9 mouse cellular contexts compared by ENCODE assay signal in genomic region chr3:95816681-95817080, GRCm38 (mm10). TPM values are rescaled to one million over a fixed set of nuclear protein-coding genes. Genes with fewer than 3 reads are reported as not detected.
DNase-seq lines count a peak whose midpoint lies in the region; ATAC-seq lines count a peak whose summit lies in the region.
"Had no signal": no experiment of that assay in that cellular context is flagged by ENCODE, and none has a peak within 500 bp of the region (broad histone marks: within the 10 kb centered on the region; RNA-seq: fewer than 3 reads in every experiment).

No protein-coding gene starts in this region.

- no peak for ATAC-seq in heart, embryonic 14.5 days (ENCODE audit: insufficient number of reproducible peaks, insufficient read depth, low FRiP score, low read depth)
- no peak for ATAC-seq in hindbrain, embryonic 12.5 days (ENCODE audit: low FRiP score)
- no peak for ATAC-seq in midbrain, embryonic 11.5 days (ENCODE audit: low FRiP score)

- H3K27me3 ChIP-seq in heart, embryonic 14.5 days (ENCODE audit: control insufficient read depth, insufficient read depth, low read length) = no peaks in the 10 kb centered on the region
- no peaks in the 10 kb centered on the region for H3K27me3 ChIP-seq in hindbrain, embryonic 12.5 days
- no peaks in the 10 kb centered on the region for H3K27me3 ChIP-seq in midbrain, embryonic 11.5 days (ENCODE audit: control insufficient read depth, insufficient read depth, low read length)

- no peaks in the 10 kb centered on the region for H3K9me3 ChIP-seq in heart, embryonic 14.5 days (ENCODE audit: control insufficient read depth, low read length)
- H3K9me3 ChIP-seq in hindbrain, embryonic 12.5 days (replicated peaks) = no peaks in the 10 kb centered on the region
- H3K9me3 ChIP-seq in midbrain, embryonic 11.5 days (ENCODE audit: control insufficient read depth, low read length) = no peaks in the 10 kb centered on the region
- H3K9me3 ChIP-seq: G1E had no signal

- no peak for DNase-seq in heart, postnatal 36 days
- peak; percentile 74 for DNase-seq in MEL-GATA-1-ER (ENCODE audit: extremely low read depth, low read depth)
- DNase-seq in midbrain, embryonic 11.5 days (ENCODE audit: low spot score, missing footprints) = no peak
- DNase-seq in thymus, postnatal 10 days (ENCODE audit: low spot score in 2 of 2) = no peak
- DNase-seq in adrenal gland, postnatal 4 days (ENCODE audit: low spot score in 2 of 2) = no peak
- DNase-seq in testis, postnatal 10 days (ENCODE audit: low spot score) = no peak

- intact Hi-C loops in heart, postnatal 36 days (cut with DNase I) = no loop called here

- no peaks in the 10 kb centered on the region for H3K36me3 ChIP-seq in heart, embryonic 14.5 days (ENCODE audit: control insufficient read depth, insufficient read depth, low read length)
- no peaks in the 10 kb centered on the region for H3K36me3 ChIP-seq in hindbrain, embryonic 12.5 days
- H3K36me3 ChIP-seq in midbrain, embryonic 11.5 days (ENCODE audit: control insufficient read depth, insufficient read depth, low read length) = no peaks in the 10 kb centered on the region

- peak overlapping the region in 1 of 2 experiments; percentile 8; a peak in 1 of 4 replicates for H3K4me3 ChIP-seq in heart, embryonic 14.5 days (ENCODE audit: control insufficient read depth in 1 of 2, insufficient read depth in 1 of 2, low read depth in 1 of 2, low read length in 2 of 2)
- 0 out of 2 replicates have a peak overlapping the region, but pooled peaks have one; percentile 9 for H3K4me3 ChIP-seq in hindbrain, embryonic 12.5 days
- H3K4me3 ChIP-seq in midbrain, embryonic 11.5 days (ENCODE audit: low read depth, low read length) = no peak overlapping the region

- peak overlapping the region; percentile 59 for H3K4me2 ChIP-seq in heart, embryonic 14.5 days (ENCODE audit: low read length)
- H3K4me2 ChIP-seq in hindbrain, embryonic 12.5 days (replicated peaks) = peak overlapping the region; percentile 71
- H3K4me2 ChIP-seq in midbrain, embryonic 11.5 days = peak overlapping the region; percentile 28; the same call in 1 of the 2 replicates

- peak overlapping the region; percentile 18; the same call in 1 of the 2 replicates for H3K9ac ChIP-seq in heart, embryonic 14.5 days (ENCODE audit: low read length)
- H3K9ac ChIP-seq in hindbrain, embryonic 12.5 days = no peak overlapping the region
- no peak overlapping the region for H3K9ac ChIP-seq in midbrain, embryonic 11.5 days (ENCODE audit: low read length)

- peaks cover 0 to 10% of the 10 kb centered on the region in 2 experiments for H3K4me1 ChIP-seq in heart, embryonic 14.5 days (ENCODE audit: control insufficient read depth in 2 of 2, insufficient read depth in 2 of 2, low read length in 2 of 2)
- peaks cover 27% of the 10 kb centered on the region for H3K4me1 ChIP-seq in hindbrain, embryonic 12.5 days
- peaks cover 7% of the 10 kb centered on the region for H3K4me1 ChIP-seq in midbrain, embryonic 11.5 days (ENCODE audit: control insufficient read depth, insufficient read depth, low read length)

- 97% methylated on average over 3 of the region's 3 CpGs for WGBS in heart, embryonic 14.5 days
- 89% methylated on average over 3 of the region's 3 CpGs for WGBS in hindbrain, embryonic 12.5 days
- 94% methylated on average over 3 of the region's 3 CpGs for whole genome bisulfite sequencing in midbrain, embryonic 11.5 days

- H3K27ac ChIP-seq in heart, embryonic 14.5 days (replicated peaks in 1 of 2; ENCODE audit: control insufficient read depth in 1 of 2, insufficient read depth in 1 of 2, low read depth in 2 of 2, low read length in 2 of 2) = no peak overlapping the region
- H3K27ac ChIP-seq in hindbrain, embryonic 12.5 days = no peak overlapping the region
- H3K27ac ChIP-seq in midbrain, embryonic 11.5 days (ENCODE audit: low read depth, low read length) = no peak overlapping the region

RNA-seq across cellular contexts. Expression of gene Rprd2, which starts 2.0 kb away (rescaled TPM):
- polyA plus RNA-seq in heart, embryonic 14.5 days (2014; fragmentation: Nextera tagmentation; extraction: Ambion mirVana) = 19.1 and 22.0 TPM in 2 replicates
- 10 to 100 TPM; 41.9 to 43.8 TPM for total RNA-seq in heart, postnatal 36 days (2021)
- 28.3 and 29.6 TPM in 2 replicates for polyA plus RNA-seq in hindbrain, embryonic 12.5 days (2016; fragmentation: Nextera tagmentation; extraction: Ambion mirVana)
- polyA plus RNA-seq in midbrain, embryonic 11.5 days (2014; fragmentation: Nextera tagmentation; extraction: Ambion mirVana) = 22.4 and 22.9 TPM in 2 replicates
- 10 to 100 TPM; 56.5 to 64.1 TPM for total RNA-seq in adrenal gland, postnatal 4 days (2021)

RNA-seq across cellular contexts. Expression of gene Prpf3, which starts 39.0 kb away (rescaled TPM):
- polyA plus RNA-seq in heart, embryonic 14.5 days (2014; fragmentation: Nextera tagmentation; extraction: Ambion mirVana) = 29.0 and 33.7 TPM in 2 replicates
- 10 to 100 TPM; 17.6 to 21.3 TPM for total RNA-seq in heart, postnatal 36 days (2021)
- polyA plus RNA-seq in hindbrain, embryonic 12.5 days (2016; fragmentation: Nextera tagmentation; extraction: Ambion mirVana) = 52.5 and 56.9 TPM in 2 replicates
- 65.3 and 69.6 TPM in 2 replicates for polyA plus RNA-seq in midbrain, embryonic 11.5 days (2014; fragmentation: Nextera tagmentation; extraction: Ambion mirVana)
- 10 to 100 TPM; 31.9 to 34.7 TPM for total RNA-seq in adrenal gland, postnatal 4 days (2021)

RNA-seq across cellular contexts. Expression of gene Mrps21, which starts 54.6 kb away (rescaled TPM):
- 415 and 468 TPM in 2 replicates for polyA plus RNA-seq in heart, embryonic 14.5 days (2014; fragmentation: Nextera tagmentation; extraction: Ambion mirVana)
- 100 to 1,000 TPM; 318 to 326 TPM for total RNA-seq in heart, postnatal 36 days (2021)
- 309 and 346 TPM in 2 replicates for polyA plus RNA-seq in hindbrain, embryonic 12.5 days (2016; fragmentation: Nextera tagmentation; extraction: Ambion mirVana)
- 343 and 356 TPM in 2 replicates for polyA plus RNA-seq in midbrain, embryonic 11.5 days (2014; fragmentation: Nextera tagmentation; extraction: Ambion mirVana)
- 100 to 1,000 TPM; 178 to 200 TPM for total RNA-seq in adrenal gland, postnatal 4 days (2021)

RNA-seq across cellular contexts. Expression of gene Tars2, which starts 56.7 kb away (rescaled TPM):
- polyA plus RNA-seq in heart, embryonic 14.5 days (2014; fragmentation: Nextera tagmentation; extraction: Ambion mirVana) = 38.9 and 41.3 TPM in 2 replicates
- 10 to 100 TPM; 42.9 to 46.2 TPM for total RNA-seq in heart, postnatal 36 days (2021)
- polyA plus RNA-seq in hindbrain, embryonic 12.5 days (2016; fragmentation: Nextera tagmentation; extraction: Ambion mirVana) = 39.5 and 45.9 TPM in 2 replicates
- polyA plus RNA-seq in midbrain, embryonic 11.5 days (2014; fragmentation: Nextera tagmentation; extraction: Ambion mirVana) = 47.9 and 49.6 TPM in 2 replicates
- total RNA-seq in adrenal gland, postnatal 4 days (2021) = 10 to 100 TPM; 48.2 to 51.7 TPM
